Comparison of ENCODE assay signal across 23 mouse cellular contexts in genomic region chr9:48828839-48829238, GRCm38 (mm10).
"Had no signal": no experiment of that assay in that cellular context is flagged by ENCODE, and none has a peak within 500 bp of the region (broad histone marks: within the 10 kb centered on the region; RNA-seq: fewer than 3 reads in every experiment).

No protein-coding gene starts in this region.

- ATAC-seq: liver, postnatal 0 days; lung, postnatal 0 days; midbrain, embryonic 15.5 days had no signal

- H3K4me3 ChIP-seq: limb, embryonic 10.5 days; limb, embryonic 13.5 days; midbrain, embryonic 12.5 days; midbrain, embryonic 15.5 days; neural tube, embryonic 12.5 days; neural tube, embryonic 15.5 days had no signal

- H3K36me3 ChIP-seq: limb, embryonic 13.5 days; midbrain, embryonic 15.5 days; neural tube, embryonic 15.5 days had no signal

- H3K27ac ChIP-seq: limb, embryonic 10.5 days; limb, embryonic 13.5 days; liver, embryonic 14.5 days; macrophage; midbrain, embryonic 12.5 days; midbrain, embryonic 15.5 days; neural tube, embryonic 12.5 days; neural tube, embryonic 15.5 days; stomach, postnatal 0 days had no signal

- H3K4me2 ChIP-seq: limb, embryonic 13.5 days; liver, embryonic 11.5 days; lung, embryonic 14.5 days; midbrain, embryonic 12.5 days; midbrain, embryonic 15.5 days; neural tube, embryonic 12.5 days; neural tube, embryonic 15.5 days had no signal

- H3K9ac ChIP-seq: limb, embryonic 13.5 days; liver, embryonic 14.5 days; liver, postnatal 0 days; lung, embryonic 14.5 days; midbrain, embryonic 12.5 days; midbrain, embryonic 15.5 days; neural tube, embryonic 12.5 days; neural tube, embryonic 15.5 days had no signal

- DNase-seq: kidney, adult 9 months; kidney, postnatal 14 days; kidney, postnatal 4 days; layer of hippocampus, postnatal 36 days; liver, postnatal 0 days; lung, embryonic 14.5 days; right cerebral cortex, adult 18-20 months; right cerebral cortex, postnatal 14 days; right cerebral cortex, postnatal 4 days; thymus, adult 2 months; thymus, postnatal 14 days; thymus, postnatal 4 days had no signal

- H3K9me3 ChIP-seq: limb, embryonic 10.5 days; limb, embryonic 13.5 days; midbrain, embryonic 12.5 days; midbrain, embryonic 15.5 days; neural tube, embryonic 12.5 days; neural tube, embryonic 15.5 days had no signal
